Comparison of ENCODE assay signal across 13 mouse cellular contexts in genomic region chr7:138605923-138606322, GRCm38 (mm10).
"Had no signal": no experiment of that assay in that cellular context is flagged by ENCODE, and none has a peak within 500 bp of the region (broad histone marks: within the 10 kb centered on the region; RNA-seq: fewer than 3 reads in every experiment).

No protein-coding gene starts in this region.

- DNase-seq: kidney, adult 2 months; kidney, postnatal 25 days; lung, postnatal 10 days; lung, postnatal 4 days; right cerebral cortex, postnatal 4 days; spleen, adult 18-20 months; thymus, postnatal 36 days had no signal

- H3K4me1 ChIP-seq: liver, embryonic 12.5 days had no signal

- H3K4me2 ChIP-seq: limb, embryonic 15.5 days; liver, embryonic 12.5 days; lung, embryonic 14.5 days; neural tube, embryonic 15.5 days had no signal

- H3K4me3 ChIP-seq: left cerebral cortex, adult 2 months; limb, embryonic 15.5 days; liver, embryonic 12.5 days; myocyte; neural tube, embryonic 15.5 days had no signal

- H3K27ac ChIP-seq: left cerebral cortex, adult 2 months; limb, embryonic 15.5 days; liver, embryonic 12.5 days had no signal

- H3K36me3 ChIP-seq: limb, embryonic 15.5 days; liver, embryonic 12.5 days; neural tube, embryonic 15.5 days had no signal

- H3K27me3 ChIP-seq: limb, embryonic 15.5 days; liver, embryonic 12.5 days; neural tube, embryonic 15.5 days had no signal

- H3K9ac ChIP-seq: limb, embryonic 15.5 days; liver, embryonic 12.5 days; lung, embryonic 14.5 days; neural tube, embryonic 15.5 days had no signal

- ATAC-seq: liver, embryonic 12.5 days had no signal

- H3K9me3 ChIP-seq: limb, embryonic 15.5 days; liver, embryonic 12.5 days; neural tube, embryonic 15.5 days had no signal
